Mouse (Mus musculus) myocyte (in vitro differentiated cells): Measurements from ENCODE around the gene Sh3d19.

ENCODE experiments used
- POLR2A ChIP-seq: IDR thresholded peaks from one replicate; pipeline ENCODE4 v1.6.1; 2011; ENCODE audit warnings: low read depth, mild to moderate bottlenecking, control low read depth, moderate library complexity; ENCODE audit not compliant: insufficient read length
- USF1 ChIP-seq: IDR thresholded peaks from one replicate; pipeline ENCODE4 v1.6.1; 2011; ENCODE audit warnings: low read depth, mild to moderate bottlenecking, control low read depth, moderate library complexity

DNA sequence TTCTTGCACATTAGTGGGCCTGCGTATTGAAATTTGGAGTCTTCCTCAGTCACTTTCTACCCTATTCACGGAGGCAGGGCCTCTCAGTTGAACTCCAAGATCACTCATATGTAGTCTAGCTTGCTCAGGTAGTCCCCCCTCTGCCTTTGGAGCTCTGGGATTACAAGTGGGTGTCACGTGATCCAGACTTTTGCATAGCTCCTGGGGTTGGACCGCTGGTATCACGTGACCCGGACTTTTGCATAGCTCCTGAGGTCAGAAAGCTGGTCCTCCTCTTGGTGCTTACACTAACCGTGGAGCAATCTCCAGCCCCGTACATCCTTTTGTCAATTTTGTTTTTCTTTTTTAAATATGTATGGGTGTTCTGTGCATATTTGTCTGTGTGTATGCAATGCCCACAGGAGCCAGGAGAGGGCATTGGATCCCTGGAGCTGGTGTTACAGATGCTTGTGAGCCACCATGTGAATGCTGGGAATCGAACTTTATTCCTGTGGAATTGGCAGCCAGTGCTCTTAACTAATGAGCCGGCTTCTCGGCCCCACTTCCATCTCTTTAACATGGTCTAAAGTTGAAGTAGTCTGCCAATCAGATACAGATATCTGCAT lies 98.8 kb downstream of the Sh3d19 start:
- TF ChIP-seq POLR2A: no peak
- TF ChIP-seq USF1: no peak
